Mouse (Mus musculus): Measurements from ENCODE around the gene Gm17349. TPM values are rescaled to one million over a fixed set of nuclear protein-coding genes. Genes with fewer than 3 reads are reported as not detected.

Gene Gm17349
- polyA plus RNA-seq, 1 experiment: not detected

- H3ac ChIP-seq (ENCODE audit: control insufficient read depth, insufficient read length, low read depth): no peak overlapping the region
- no peaks in the 10 kb centered on the region for H3K79me2 ChIP-seq (ENCODE audit: control insufficient read depth, insufficient read depth)
- no peaks in the 10 kb centered on the region for H3K79me3 ChIP-seq (ENCODE audit: low read depth)
- no peak for TF ChIP-seq MYOD1 (IDR thresholded peaks at IDR 0.05; ENCODE audit: control insufficient read depth, insufficient read length, low read depth)
- no peak for TF ChIP-seq MAX (IDR thresholded peaks at IDR 0.05)
- TF ChIP-seq CEBPB (IDR thresholded peaks at IDR 0.05; ENCODE audit: low read depth): no peak
- TF ChIP-seq USF1 (IDR thresholded peaks at IDR 0.05; ENCODE audit: low read depth): no peak
- no peak for TF ChIP-seq MYOG (IDR thresholded peaks at IDR 0.05; ENCODE audit: control insufficient read depth, extremely low read depth, insufficient read length)
- no peak overlapping the region for H3K4me3 ChIP-seq (ENCODE audit: insufficient read depth, poor library complexity, severe bottlenecking)
- peaks cover 8% of the 10 kb centered on the region for H3K27me3 ChIP-seq (ENCODE audit: control insufficient read depth, insufficient read depth, insufficient read length)
- no peaks in the 10 kb centered on the region for H3K36me3 ChIP-seq (ENCODE audit: control insufficient read depth, insufficient read depth)
Observed at GRCm38 (mm10) chr15:99679008-99679407, 26.3 kb downstream of the Gm17349 start.

- TF ChIP-seq CEBPB (IDR thresholded peaks at IDR 0.05; ENCODE audit: low read depth) (no peak), MYOG (IDR thresholded peaks at IDR 0.05; ENCODE audit: control insufficient read depth, extremely low read depth, insufficient read length) (no peak), FOSL1 (IDR thresholded peaks at IDR 0.05; ENCODE audit: insufficient read depth, low read length, poor library complexity, severe bottlenecking) (no peak), MYOD1 (IDR thresholded peaks at IDR 0.05; ENCODE audit: control insufficient read depth, insufficient read length, low read depth) (no peak), MAX (IDR thresholded peaks at IDR 0.05) (no peak), USF1 (IDR thresholded peaks at IDR 0.05; ENCODE audit: low read depth) (no peak)
- H3K4me3 ChIP-seq (ENCODE audit: insufficient read depth, poor library complexity, severe bottlenecking): no peak overlapping the region
Observed at GRCm38 (mm10) chr15:99678063-99678800, 27.1 kb downstream of the Gm17349 start.

GRCm38 (mm10) chr15:99677089-99677488 lies 28.2 kb downstream of the Gm17349 start:
- no peak overlapping the region for H3K4me3 ChIP-seq (ENCODE audit: insufficient read depth, poor library complexity, severe bottlenecking)
- TF ChIP-seq FOSL1 (IDR thresholded peaks at IDR 0.05; ENCODE audit: insufficient read depth, low read length, poor library complexity, severe bottlenecking) (no peak), MYOD1 (IDR thresholded peaks at IDR 0.05; ENCODE audit: control insufficient read depth, insufficient read length, low read depth) (no peak), MYOG (IDR thresholded peaks at IDR 0.05; ENCODE audit: control insufficient read depth, extremely low read depth, insufficient read length) (no peak), USF1 (IDR thresholded peaks at IDR 0.05; ENCODE audit: low read depth) (no peak), CTCF (IDR thresholded peaks at IDR 0.05; ENCODE audit: control insufficient read depth, insufficient read depth, insufficient read length) (no peak), MAX (IDR thresholded peaks at IDR 0.05) (no peak), CEBPB (IDR thresholded peaks at IDR 0.05; ENCODE audit: low read depth) (no peak)
- H3ac ChIP-seq (ENCODE audit: control insufficient read depth, insufficient read length, low read depth): no peak overlapping the region
- no peaks in the 10 kb centered on the region for H3K79me2 ChIP-seq (ENCODE audit: control insufficient read depth, insufficient read depth)
- H3K79me3 ChIP-seq (ENCODE audit: low read depth): no peaks in the 10 kb centered on the region
- peaks cover 26% of the 10 kb centered on the region for H3K27me3 ChIP-seq (ENCODE audit: control insufficient read depth, insufficient read depth, insufficient read length)
- H3K36me3 ChIP-seq (ENCODE audit: control insufficient read depth, insufficient read depth): no peaks in the 10 kb centered on the region

More at GRCm38 (mm10) chr15:99678063-99678800, 27.1 kb downstream of the Gm17349 start:
- no peaks in the 10 kb centered on the region for H3K36me3 ChIP-seq (ENCODE audit: control insufficient read depth, insufficient read depth)
- H3ac ChIP-seq (ENCODE audit: control insufficient read depth, insufficient read length, low read depth): no peak overlapping the region
- H3K27me3 ChIP-seq (ENCODE audit: control insufficient read depth, insufficient read depth, insufficient read length): peaks cover 15% of the 10 kb centered on the region
- H3K79me2 ChIP-seq (ENCODE audit: control insufficient read depth, insufficient read depth): no peaks in the 10 kb centered on the region
- H3K79me3 ChIP-seq (ENCODE audit: low read depth): no peaks in the 10 kb centered on the region

- peaks cover 44% of the 10 kb centered on the region for H3K27me3 ChIP-seq (ENCODE audit: control insufficient read depth, insufficient read depth, insufficient read length)
- no peaks in the 10 kb centered on the region for H3K79me2 ChIP-seq (ENCODE audit: control insufficient read depth, insufficient read depth)
- no peaks in the 10 kb centered on the region for H3K36me3 ChIP-seq (ENCODE audit: control insufficient read depth, insufficient read depth)
- H3K79me3 ChIP-seq (ENCODE audit: low read depth): no peaks in the 10 kb centered on the region
- no peak overlapping the region for H3K4me3 ChIP-seq (ENCODE audit: insufficient read depth, poor library complexity, severe bottlenecking)
- TF ChIP-seq MAX (IDR thresholded peaks at IDR 0.05) (no peak), MYOG (IDR thresholded peaks at IDR 0.05; ENCODE audit: control insufficient read depth, extremely low read depth, insufficient read length) (no peak), USF1 (IDR thresholded peaks at IDR 0.05; ENCODE audit: low read depth) (no peak), MYOD1 (IDR thresholded peaks at IDR 0.05; ENCODE audit: control insufficient read depth, insufficient read length, low read depth) (no peak), CTCF (IDR thresholded peaks at IDR 0.05; ENCODE audit: control insufficient read depth, insufficient read depth, insufficient read length) (no peak), CEBPB (IDR thresholded peaks at IDR 0.05; ENCODE audit: low read depth) (no peak), FOSL1 (IDR thresholded peaks at IDR 0.05; ENCODE audit: insufficient read depth, low read length, poor library complexity, severe bottlenecking) (no peak)
- H3ac ChIP-seq (ENCODE audit: control insufficient read depth, insufficient read length, low read depth): no peak overlapping the region
Observed at GRCm38 (mm10) chr15:99674866-99675265, 30.4 kb downstream of the Gm17349 start.

GRCm38 (mm10) chr15:99671783-99672182 lies 33.5 kb downstream of the Gm17349 start:
- H3K27me3 ChIP-seq (ENCODE audit: control insufficient read depth, insufficient read depth, insufficient read length): peaks cover 46% of the 10 kb centered on the region

More at GRCm38 (mm10) chr15:99671783-99672182, 33.5 kb downstream of the Gm17349 start:
- TF ChIP-seq MYOD1 (IDR thresholded peaks at IDR 0.05; ENCODE audit: control insufficient read depth, insufficient read length, low read depth): no peak
- no peak for TF ChIP-seq MAX (IDR thresholded peaks at IDR 0.05)
- TF ChIP-seq CTCF (IDR thresholded peaks at IDR 0.05; ENCODE audit: control insufficient read depth, insufficient read depth, insufficient read length): no peak
- no peak for TF ChIP-seq MYOG (IDR thresholded peaks at IDR 0.05; ENCODE audit: control insufficient read depth, extremely low read depth, insufficient read length)
- TF ChIP-seq CEBPB (IDR thresholded peaks at IDR 0.05; ENCODE audit: low read depth): no peak
- TF ChIP-seq FOSL1 (IDR thresholded peaks at IDR 0.05; ENCODE audit: insufficient read depth, low read length, poor library complexity, severe bottlenecking): no peak
- TF ChIP-seq USF1 (IDR thresholded peaks at IDR 0.05; ENCODE audit: low read depth): no peak
- H3K4me3 ChIP-seq (ENCODE audit: insufficient read depth, poor library complexity, severe bottlenecking): no peak overlapping the region
- H3K79me2 ChIP-seq (ENCODE audit: control insufficient read depth, insufficient read depth): no peaks in the 10 kb centered on the region
- H3K79me3 ChIP-seq (ENCODE audit: low read depth): no peaks in the 10 kb centered on the region
- no peak overlapping the region for H3ac ChIP-seq (ENCODE audit: control insufficient read depth, insufficient read length, low read depth)
- no peaks in the 10 kb centered on the region for H3K36me3 ChIP-seq (ENCODE audit: control insufficient read depth, insufficient read depth)
